Mouse (Mus musculus): ENCODE results near the gene Siae. TPM values are rescaled to one million over a fixed set of nuclear protein-coding genes. Genes with fewer than 3 reads are reported as not detected.

Gene Siae
- polyA plus RNA-seq, 1 experiment from 2014 or later, result 5.0 TPM

DNA sequence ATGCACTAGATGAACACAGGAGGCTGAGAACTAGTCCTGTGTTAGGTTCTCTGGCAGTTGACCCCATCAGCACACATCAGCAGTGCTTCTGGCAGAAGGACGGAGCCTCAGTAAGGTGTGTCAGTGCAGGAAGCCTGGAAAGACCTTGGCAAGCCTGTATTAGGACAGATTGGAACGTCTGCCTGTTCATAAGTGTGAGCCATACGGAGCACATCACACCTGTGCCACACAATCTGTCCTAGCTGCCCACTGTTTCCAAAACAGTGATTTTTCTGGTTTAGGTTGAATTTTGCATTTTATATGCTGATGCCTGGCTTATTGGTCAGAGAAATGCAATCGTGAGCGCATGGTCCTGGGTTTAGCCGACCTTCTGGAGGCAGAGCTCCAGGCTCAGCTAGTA is 65.8 kb downstream of the Siae start:
- H3K9me3 ChIP-seq (ENCODE audit: control insufficient read depth, low read length), result no peaks in the 10 kb centered on the region
- no peak for ATAC-seq (ENCODE audit: insufficient number of reproducible peaks, low FRiP score, low TSS enrichment, low read depth)
- no peak for DNase-seq (ENCODE audit: low spot score)
- no peak overlapping the region for H3K4me3 ChIP-seq (ENCODE audit: low read depth, low read length)
- WGBS, result 78% methylated on average over 6 of the region's 6 CpGs
- H3K9ac ChIP-seq (ENCODE audit: low read length), result no peak overlapping the region
- H3K4me2 ChIP-seq (ENCODE audit: low read depth, severe bottlenecking), result no peak overlapping the region
- H3K27me3 ChIP-seq (ENCODE audit: control insufficient read depth, insufficient read depth, low read length), result no peaks in the 10 kb centered on the region
- H3K4me1 ChIP-seq (ENCODE audit: control insufficient read depth, insufficient read depth, low read length), result no peaks in the 10 kb centered on the region
- H3K27ac ChIP-seq (replicated peaks; ENCODE audit: low read depth, low read length), result no peak overlapping the region
- no peaks in the 10 kb centered on the region for H3K36me3 ChIP-seq (ENCODE audit: control insufficient read depth, insufficient read depth, low read length)

DNA sequence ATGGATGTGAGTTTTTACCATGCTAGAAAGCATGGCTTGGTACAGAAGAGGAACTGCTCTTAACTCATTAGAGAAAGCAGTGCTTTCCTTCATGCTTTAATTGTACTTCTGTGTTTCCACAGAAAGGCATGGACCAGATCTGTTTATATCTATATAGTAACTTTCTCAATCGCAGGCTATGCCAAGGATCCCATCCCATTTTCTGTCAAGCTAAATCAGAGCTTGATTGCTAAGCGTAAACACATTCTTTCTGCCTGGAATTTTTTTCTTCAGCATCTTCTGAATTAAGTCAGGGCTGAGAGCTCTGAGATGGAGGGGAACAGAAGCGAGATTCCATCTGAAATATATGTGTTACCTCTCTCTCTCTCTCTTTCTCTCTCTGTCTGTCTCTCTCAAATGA is 68.5 kb downstream of the Siae start:
- H3K4me3 ChIP-seq (ENCODE audit: low read depth, low read length), result no peak overlapping the region
- no peaks in the 10 kb centered on the region for H3K4me1 ChIP-seq (ENCODE audit: control insufficient read depth, insufficient read depth, low read length)
- H3K4me2 ChIP-seq (ENCODE audit: low read depth, severe bottlenecking), result no peak overlapping the region
- H3K36me3 ChIP-seq (ENCODE audit: control insufficient read depth, insufficient read depth, low read length), result no peaks in the 10 kb centered on the region
- ATAC-seq (ENCODE audit: insufficient number of reproducible peaks, low FRiP score, low TSS enrichment, low read depth), result no peak
- DNase-seq (ENCODE audit: low spot score), result no peak
- 94% methylated on average over 3 of the region's 3 CpGs for WGBS
- no peaks in the 10 kb centered on the region for H3K9me3 ChIP-seq (ENCODE audit: control insufficient read depth, low read length)
- H3K27ac ChIP-seq (replicated peaks; ENCODE audit: low read depth, low read length), result no peak overlapping the region
- no peaks in the 10 kb centered on the region for H3K27me3 ChIP-seq (ENCODE audit: control insufficient read depth, insufficient read depth, low read length)
- no peak overlapping the region for H3K9ac ChIP-seq (ENCODE audit: low read length)

DNA sequence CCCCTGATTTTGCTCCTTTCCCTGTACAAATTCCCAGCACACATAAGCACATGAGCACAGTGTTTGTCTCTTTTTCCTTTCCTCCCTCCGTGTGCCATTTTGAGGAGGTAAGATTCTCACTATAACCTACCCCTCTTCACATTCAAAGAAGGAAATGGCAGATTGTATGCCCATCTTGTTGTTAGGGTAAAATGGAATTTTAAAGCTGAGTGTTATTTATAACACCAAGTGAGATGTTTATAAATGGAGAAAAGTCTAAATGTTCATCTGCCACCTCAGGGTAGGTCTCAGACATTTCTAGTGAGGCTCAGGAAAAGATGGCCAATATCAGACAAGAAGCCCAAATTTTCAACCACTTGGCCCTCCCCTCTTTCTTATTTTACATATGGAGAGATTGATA is 69.0 kb downstream of the Siae start:
- no peaks in the 10 kb centered on the region for H3K36me3 ChIP-seq (ENCODE audit: control insufficient read depth, insufficient read depth, low read length)
- H3K9me3 ChIP-seq (ENCODE audit: control insufficient read depth, low read length), result no peaks in the 10 kb centered on the region
- WGBS, result 71% methylated on average over 1 of the region's 1 CpGs
- no peak overlapping the region for H3K9ac ChIP-seq (ENCODE audit: low read length)
- H3K27ac ChIP-seq (replicated peaks; ENCODE audit: low read depth, low read length), result no peak overlapping the region
- no peak for ATAC-seq (ENCODE audit: insufficient number of reproducible peaks, low FRiP score, low TSS enrichment, low read depth)
- H3K4me1 ChIP-seq (ENCODE audit: control insufficient read depth, insufficient read depth, low read length), result no peaks in the 10 kb centered on the region
- H3K4me3 ChIP-seq (ENCODE audit: low read depth, low read length), result no peak overlapping the region
- H3K4me2 ChIP-seq (ENCODE audit: low read depth, severe bottlenecking), result no peak overlapping the region
- no peaks in the 10 kb centered on the region for H3K27me3 ChIP-seq (ENCODE audit: control insufficient read depth, insufficient read depth, low read length)
- no peak for DNase-seq (ENCODE audit: low spot score)

DNA sequence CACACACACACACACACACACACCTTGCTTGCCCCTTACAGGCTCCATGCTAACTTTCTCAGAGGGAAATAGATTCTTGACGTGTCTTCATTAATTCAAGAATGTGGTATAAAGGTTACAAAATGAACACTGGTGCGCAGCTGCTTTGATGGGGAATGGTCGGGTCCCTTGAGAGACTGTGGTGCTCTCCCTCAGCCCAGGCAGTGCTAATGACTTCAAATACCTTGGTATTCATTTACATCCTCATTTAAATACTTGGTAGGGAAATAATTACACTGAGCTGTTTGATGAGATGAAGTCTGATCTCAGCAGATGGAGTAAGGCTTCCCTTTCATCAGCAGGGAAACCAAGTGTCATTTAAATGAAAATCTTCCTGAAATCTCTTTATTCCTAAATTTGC is 69.6 kb downstream of the Siae start:
- DNase-seq (ENCODE audit: low spot score), result no peak
- no peak overlapping the region for H3K27ac ChIP-seq (replicated peaks; ENCODE audit: low read depth, low read length)
- no peak overlapping the region for H3K9ac ChIP-seq (ENCODE audit: low read length)
- no peaks in the 10 kb centered on the region for H3K36me3 ChIP-seq (ENCODE audit: control insufficient read depth, insufficient read depth, low read length)
- no peak for ATAC-seq (ENCODE audit: insufficient number of reproducible peaks, low FRiP score, low TSS enrichment, low read depth)
- 50% methylated on average over 3 of the region's 3 CpGs for WGBS
- H3K4me2 ChIP-seq (ENCODE audit: low read depth, severe bottlenecking), result no peak overlapping the region
- no peaks in the 10 kb centered on the region for H3K27me3 ChIP-seq (ENCODE audit: control insufficient read depth, insufficient read depth, low read length)
- no peak overlapping the region for H3K4me3 ChIP-seq (ENCODE audit: low read depth, low read length)
- H3K9me3 ChIP-seq (ENCODE audit: control insufficient read depth, low read length), result no peaks in the 10 kb centered on the region
- no peaks in the 10 kb centered on the region for H3K4me1 ChIP-seq (ENCODE audit: control insufficient read depth, insufficient read depth, low read length)

DNA sequence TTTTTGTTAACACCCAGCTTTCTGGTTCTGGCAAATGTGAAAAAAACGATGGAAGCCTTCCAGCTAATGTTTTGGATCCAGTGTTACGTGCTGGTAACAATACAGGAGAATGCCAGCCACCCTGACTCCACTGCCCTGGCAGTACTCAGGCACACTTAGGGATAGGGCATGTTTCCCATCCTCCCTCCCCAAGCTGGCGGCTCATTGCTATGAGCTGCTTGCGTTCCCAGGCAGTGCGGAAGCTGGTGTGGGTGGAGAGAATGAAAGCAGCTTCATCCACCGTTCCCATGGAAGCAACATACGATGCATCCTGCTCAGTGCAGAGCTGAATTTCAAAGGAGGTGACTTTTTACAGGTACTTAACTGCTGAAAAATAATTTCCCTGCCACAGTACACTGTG is 70.1 kb downstream of the Siae start:
- 31% methylated on average over 7 of the region's 7 CpGs for WGBS
- Histone ChIP-seq H3K27ac (replicated peaks; ENCODE audit: low read depth, low read length) (no peak overlapping the region), H3K9ac (ENCODE audit: low read length) (no peak overlapping the region), H3K9me3 (ENCODE audit: control insufficient read depth, low read length) (no peaks in the 10 kb centered on the region), H3K4me1 (ENCODE audit: control insufficient read depth, insufficient read depth, low read length) (no peaks in the 10 kb centered on the region), H3K27me3 (ENCODE audit: control insufficient read depth, insufficient read depth, low read length) (no peaks in the 10 kb centered on the region), H3K4me3 (ENCODE audit: low read depth, low read length) (no peak overlapping the region), H3K36me3 (ENCODE audit: control insufficient read depth, insufficient read depth, low read length) (no peaks in the 10 kb centered on the region), H3K4me2 (ENCODE audit: low read depth, severe bottlenecking) (no peak overlapping the region)
- DNase-seq (ENCODE audit: low spot score), result no peak
- ATAC-seq (ENCODE audit: insufficient number of reproducible peaks, low FRiP score, low TSS enrichment, low read depth), result no peak

DNA sequence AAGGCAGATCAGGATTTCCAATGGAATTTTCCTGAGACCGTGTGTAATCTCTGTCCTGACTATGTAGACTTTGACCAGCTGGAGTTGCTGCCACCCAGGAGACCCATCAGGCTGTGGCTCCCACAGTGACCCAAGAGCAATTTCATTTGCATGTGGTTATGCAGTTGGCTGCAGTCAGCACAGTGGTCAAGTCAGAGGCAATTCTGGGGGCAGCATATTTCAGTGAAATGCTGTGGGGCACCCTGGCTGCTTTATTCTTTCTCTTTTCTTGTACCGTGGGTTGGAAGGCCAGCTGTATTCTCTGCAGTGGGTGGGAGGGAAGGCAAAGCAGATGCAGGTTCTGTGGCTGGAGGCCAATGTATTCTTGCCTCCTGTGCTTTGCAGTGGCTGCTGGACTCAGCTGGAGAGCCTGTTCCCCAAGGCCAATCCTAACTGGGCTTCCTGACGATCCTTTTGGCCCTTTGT is 70.6 kb downstream of the Siae start:
- Histone ChIP-seq H3K27ac (replicated peaks; ENCODE audit: low read depth, low read length) (no peak overlapping the region), H3K9ac (ENCODE audit: low read length) (no peak overlapping the region), H3K4me2 (ENCODE audit: low read depth, severe bottlenecking) (no peak overlapping the region), H3K4me1 (ENCODE audit: control insufficient read depth, insufficient read depth, low read length) (no peaks in the 10 kb centered on the region), H3K9me3 (ENCODE audit: control insufficient read depth, low read length) (no peaks in the 10 kb centered on the region), H3K27me3 (ENCODE audit: control insufficient read depth, insufficient read depth, low read length) (no peaks in the 10 kb centered on the region), H3K36me3 (ENCODE audit: control insufficient read depth, insufficient read depth, low read length) (no peaks in the 10 kb centered on the region), H3K4me3 (ENCODE audit: low read depth, low read length) (no peak overlapping the region)
- no peak for DNase-seq (ENCODE audit: low spot score)
- 25% methylated on average over 3 of the region's 3 CpGs for WGBS
- ATAC-seq (ENCODE audit: insufficient number of reproducible peaks, low FRiP score, low TSS enrichment, low read depth), result no peak

DNA sequence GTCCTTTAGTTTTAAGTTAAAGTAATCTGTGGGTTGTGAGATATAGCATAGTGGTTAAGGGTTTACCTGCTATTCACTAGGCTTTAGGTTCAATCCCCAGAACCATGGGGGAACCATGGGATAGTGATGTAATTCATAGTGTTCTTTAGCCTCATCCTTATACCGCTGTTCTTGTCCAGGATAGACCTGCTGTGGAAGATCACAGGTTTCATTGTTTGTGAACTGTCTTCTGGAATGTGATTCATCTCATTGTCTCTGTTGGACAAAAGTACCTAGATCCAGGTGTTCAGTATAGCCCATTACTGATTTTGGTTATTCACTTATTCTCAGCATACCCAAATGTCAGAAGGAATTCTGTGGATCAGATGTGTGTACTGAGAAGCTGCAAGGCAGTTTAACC is 71.8 kb downstream of the Siae start:
- no peak for ATAC-seq (ENCODE audit: insufficient number of reproducible peaks, low FRiP score, low TSS enrichment, low read depth)
- Histone ChIP-seq H3K36me3 (ENCODE audit: control insufficient read depth, insufficient read depth, low read length) (no peaks in the 10 kb centered on the region), H3K27ac (replicated peaks; ENCODE audit: low read depth, low read length) (no peak overlapping the region), H3K27me3 (ENCODE audit: control insufficient read depth, insufficient read depth, low read length) (no peaks in the 10 kb centered on the region), H3K4me3 (ENCODE audit: low read depth, low read length) (no peak overlapping the region), H3K4me2 (ENCODE audit: low read depth, severe bottlenecking) (no peak overlapping the region), H3K9ac (ENCODE audit: low read length) (no peak overlapping the region), H3K9me3 (ENCODE audit: control insufficient read depth, low read length) (no peaks in the 10 kb centered on the region), H3K4me1 (ENCODE audit: control insufficient read depth, insufficient read depth, low read length) (no peaks in the 10 kb centered on the region)
- 94% methylated on average over 1 of the region's 1 CpGs for WGBS
- DNase-seq (ENCODE audit: low spot score), result no peak

DNA sequence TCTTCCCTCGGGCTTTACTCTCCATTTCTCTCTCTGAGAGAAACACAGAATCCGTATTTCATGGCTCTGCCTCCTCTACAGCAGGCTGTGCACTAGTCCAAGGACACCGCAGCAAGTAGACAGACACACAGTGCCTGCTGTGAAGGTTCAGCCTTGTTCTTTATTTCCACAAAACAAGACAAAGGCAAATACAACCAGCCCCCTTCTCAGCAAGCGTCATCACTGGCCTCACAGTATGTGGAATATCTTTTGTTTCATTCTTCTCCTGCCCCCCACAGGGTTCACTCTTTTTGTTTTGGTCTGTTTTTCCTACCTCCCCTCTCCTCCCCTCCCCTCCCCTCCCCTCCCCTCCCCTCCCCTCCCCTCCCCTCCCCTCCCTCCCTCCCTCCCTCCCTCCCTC is 73.1 kb downstream of the Siae start:
- H3K4me1 ChIP-seq (ENCODE audit: control insufficient read depth, insufficient read depth, low read length), result no peaks in the 10 kb centered on the region
- H3K36me3 ChIP-seq (ENCODE audit: control insufficient read depth, insufficient read depth, low read length), result no peaks in the 10 kb centered on the region
- H3K27me3 ChIP-seq (ENCODE audit: control insufficient read depth, insufficient read depth, low read length), result no peaks in the 10 kb centered on the region
- H3K9ac ChIP-seq (ENCODE audit: low read length), result no peak overlapping the region
- H3K9me3 ChIP-seq (ENCODE audit: control insufficient read depth, low read length), result no peaks in the 10 kb centered on the region
- WGBS, result 76% methylated on average over 4 of the region's 4 CpGs
- no peak overlapping the region for H3K27ac ChIP-seq (replicated peaks; ENCODE audit: low read depth, low read length)
- no peak overlapping the region for H3K4me3 ChIP-seq (ENCODE audit: low read depth, low read length)
- H3K4me2 ChIP-seq (ENCODE audit: low read depth, severe bottlenecking), result no peak overlapping the region
- ATAC-seq (ENCODE audit: insufficient number of reproducible peaks, low FRiP score, low TSS enrichment, low read depth), result no peak
- no peak for DNase-seq (ENCODE audit: low spot score)

DNA sequence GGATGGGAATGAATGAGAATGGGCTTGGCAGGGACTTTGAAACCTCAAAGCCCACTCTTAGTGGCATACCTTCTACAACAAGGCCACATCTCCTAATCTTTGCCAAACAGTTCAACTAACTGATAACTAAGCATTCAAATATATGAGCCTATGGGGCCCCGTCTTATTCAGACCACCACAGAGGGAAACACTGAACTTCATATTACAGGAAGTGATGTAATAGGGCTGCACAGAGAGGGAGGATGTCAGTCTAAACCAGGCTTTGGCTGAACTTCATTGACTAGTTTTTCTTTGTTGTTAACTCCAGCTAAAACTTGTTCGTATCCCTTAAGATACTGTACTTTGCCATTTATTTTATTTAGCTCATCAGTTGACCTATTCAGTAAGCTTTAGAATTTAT is 74.4 kb downstream of the Siae start:
- H3K4me3 ChIP-seq (ENCODE audit: low read depth, low read length), result no peak overlapping the region
- no peak overlapping the region for H3K9ac ChIP-seq (ENCODE audit: low read length)
- H3K9me3 ChIP-seq (ENCODE audit: control insufficient read depth, low read length), result no peaks in the 10 kb centered on the region
- no peak overlapping the region for H3K4me2 ChIP-seq (ENCODE audit: low read depth, severe bottlenecking)
- DNase-seq (ENCODE audit: low spot score) (no peak), ATAC-seq (ENCODE audit: insufficient number of reproducible peaks, low FRiP score, low TSS enrichment, low read depth) (no peak)
- H3K27ac ChIP-seq (replicated peaks; ENCODE audit: low read depth, low read length), result no peak overlapping the region
- H3K27me3 ChIP-seq (ENCODE audit: control insufficient read depth, insufficient read depth, low read length), result no peaks in the 10 kb centered on the region
- no peaks in the 10 kb centered on the region for H3K4me1 ChIP-seq (ENCODE audit: control insufficient read depth, insufficient read depth, low read length)
- H3K36me3 ChIP-seq (ENCODE audit: control insufficient read depth, insufficient read depth, low read length), result no peaks in the 10 kb centered on the region
- WGBS, result 92% methylated on average over 2 of the region's 2 CpGs

Data from limb, embryonic 11.5 days (tissue).